Mouse (Mus musculus) hindbrain, embryonic 11.5 days (tissue): ENCODE results near the gene Wwc2. TPM values are rescaled to one million over a fixed set of nuclear protein-coding genes. Genes with fewer than 3 reads are reported as not detected.
A peak's percentile ranks its signal among the peaks of the same experiment; 100 is the strongest.

Experiments
- ATAC-seq: fragments of 200-750 bp; cut with Nextera tagmentation; 2 replicates; pipeline ENCODE4 v1.8.0; 2017; ENCODE audit warnings: mild to moderate bottlenecking, moderate TSS enrichment, moderate library complexity; ENCODE audit not compliant: low FRiP score
- DNase-seq: peaks from one replicate; pipeline ENCODE4 v3.0.0-alpha.2; 2015; ENCODE audit warnings: low spot score
- H3K27ac ChIP-seq: fragments of 300-500 bp; sonication (generic); 2 replicates; pipeline ENCODE4 v1.5.1; 2014; ENCODE audit warnings: mild to moderate bottlenecking, low read depth, low read length
- H3K27me3 ChIP-seq: fragments of 300-500 bp; sonication (generic); 2 replicates; pipeline ENCODE4 v1.6.1; 2014; ENCODE audit warnings: mild to moderate bottlenecking, low read length, moderate library complexity, mixed read lengths; ENCODE audit not compliant: control insufficient read depth, insufficient read depth
- H3K36me3 ChIP-seq: fragments of 300-500 bp; sonication (generic); 2 replicates; pipeline ENCODE4 v1.6.1; 2014; ENCODE audit warnings: mild to moderate bottlenecking, low read length, moderate library complexity, mixed read lengths; ENCODE audit not compliant: control insufficient read depth, insufficient read depth
- H3K4me1 ChIP-seq: fragments of 300-500 bp; sonication (generic); replicated peaks from 2 replicates; pipeline ENCODE4 v1.6.1; 2014; ENCODE audit warnings: low read length, mixed read lengths; ENCODE audit not compliant: control insufficient read depth, insufficient read depth
- H3K4me2 ChIP-seq: fragments of 300-500 bp; sonication (generic); replicated peaks from 2 replicates; pipeline ENCODE4 v1.6.1; 2014; ENCODE audit warnings: mild to moderate bottlenecking, low read depth, low read length
- H3K4me3 ChIP-seq: fragments of 300-500 bp; sonication (generic); 2 replicates; pipeline ENCODE4 v1.5.1; 2014; ENCODE audit warnings: low read depth, low read length
- H3K9ac ChIP-seq: fragments of 300-500 bp; sonication (generic); 2 replicates; pipeline ENCODE4 v1.6.1; 2014; ENCODE audit warnings: low read depth, low read length
- H3K9me3 ChIP-seq: fragments of 300-500 bp; sonication (generic); 2 replicates; pipeline ENCODE4 v1.6.1; 2016; ENCODE audit warnings: low read length; ENCODE audit not compliant: control insufficient read depth
- WGBS: fragments of 180-500 bp; shearing (Covaris S2); extraction: QIAGEN DNeasy Blood & Tissue Kit; methylation state at CpG from one replicate; pipeline ENCODE4 v1.1.7; 2014; 5-methylcytosine and 5-hydroxymethylcytosine counted together
- polyA plus RNA-seq: library from polyadenylated mRNA; unstranded; fragments of >200 nt; fragmentation: Nextera tagmentation; extraction: Ambion mirVana; gene quantifications from 2 replicates; pipeline ENCODE4 v1.2.1, GENCODE M21; 2014

Gene Wwc2
- polyA plus RNA-seq, 1 experiment from 2014 or later: 10.0 TPM

GRCm38 (mm10) chr8:47996712-47997111 is 6.0 kb upstream of the Wwc2 start:
- Histone ChIP-seq H3K4me1 (no peaks in the 10 kb centered on the region), H3K36me3 (no peaks in the 10 kb centered on the region), H3K27ac (no peak overlapping the region), H3K9me3 (no peaks in the 10 kb centered on the region), H3K4me3 (no peak overlapping the region), H3K27me3 (no peaks in the 10 kb centered on the region), H3K9ac (no peak overlapping the region), H3K4me2 (no peak overlapping the region)
- DNase-seq: no peak
- ATAC-seq: no peak
- WGBS: 54% methylated on average over 1 of the region's 1 CpGs

DNA sequence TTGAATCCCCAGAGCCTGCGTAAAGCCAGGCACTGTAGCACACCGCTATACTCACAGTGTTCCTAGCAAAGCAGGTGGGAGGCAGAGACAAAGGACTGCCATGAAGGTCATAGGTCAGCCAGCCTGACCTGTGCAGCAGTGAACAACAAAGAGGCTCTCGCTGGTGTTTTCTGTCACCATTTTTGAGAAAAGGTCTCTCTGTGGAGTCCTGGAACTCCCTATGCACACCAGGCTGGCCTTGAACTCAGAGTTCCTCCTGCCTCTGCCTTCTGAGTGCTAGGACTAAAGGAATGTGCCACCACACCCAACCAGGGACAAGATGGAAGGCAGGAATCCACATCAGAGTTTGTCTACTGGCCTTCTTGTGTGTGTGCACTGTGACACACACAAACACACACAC is 5.4 kb upstream of the Wwc2 start:
- no peak for ATAC-seq
- no peak overlapping the region for H3K4me3 ChIP-seq
- no peaks in the 10 kb centered on the region for H3K36me3 ChIP-seq
- H3K27me3 ChIP-seq: no peaks in the 10 kb centered on the region
- no peaks in the 10 kb centered on the region for H3K9me3 ChIP-seq
- no peak for DNase-seq
- no peak overlapping the region for H3K27ac ChIP-seq
- no peak overlapping the region for H3K4me2 ChIP-seq
- WGBS: 74% methylated on average over 3 of the region's 3 CpGs
- no peak overlapping the region for H3K9ac ChIP-seq
- no peaks in the 10 kb centered on the region; the same call in 1 of the 2 replicates for H3K4me1 ChIP-seq

GRCm38 (mm10) chr8:47995391-47995790 is 4.7 kb upstream of the Wwc2 start:
- Histone ChIP-seq H3K27ac (no peak overlapping the region), H3K9ac (no peak overlapping the region), H3K27me3 (no peaks in the 10 kb centered on the region), H3K4me3 (no peak overlapping the region), H3K4me2 (no peak overlapping the region), H3K4me1 (no peaks in the 10 kb centered on the region; the same call in 1 of the 2 replicates), H3K36me3 (no peaks in the 10 kb centered on the region), H3K9me3 (no peaks in the 10 kb centered on the region)
- ATAC-seq: no peak
- no peak for DNase-seq
- 92% methylated on average over 6 of the region's 6 CpGs for WGBS

- no peaks in the 10 kb centered on the region; the same call in 1 of the 2 replicates for H3K4me1 ChIP-seq
- ATAC-seq (no peak), DNase-seq (no peak)
- H3K27me3 ChIP-seq: no peaks in the 10 kb centered on the region
- no peak overlapping the region for H3K27ac ChIP-seq
- no peak overlapping the region for H3K4me2 ChIP-seq
- H3K36me3 ChIP-seq: no peaks in the 10 kb centered on the region
- WGBS: 77% methylated on average over 25 of the region's 25 CpGs
- H3K9ac ChIP-seq: no peak overlapping the region
- H3K9me3 ChIP-seq: no peaks in the 10 kb centered on the region
- H3K4me3 ChIP-seq: no peak overlapping the region
Measured at GRCm38 (mm10) chr8:47994618-47995274, 4.0 kb upstream of the Wwc2 start.

DNA sequence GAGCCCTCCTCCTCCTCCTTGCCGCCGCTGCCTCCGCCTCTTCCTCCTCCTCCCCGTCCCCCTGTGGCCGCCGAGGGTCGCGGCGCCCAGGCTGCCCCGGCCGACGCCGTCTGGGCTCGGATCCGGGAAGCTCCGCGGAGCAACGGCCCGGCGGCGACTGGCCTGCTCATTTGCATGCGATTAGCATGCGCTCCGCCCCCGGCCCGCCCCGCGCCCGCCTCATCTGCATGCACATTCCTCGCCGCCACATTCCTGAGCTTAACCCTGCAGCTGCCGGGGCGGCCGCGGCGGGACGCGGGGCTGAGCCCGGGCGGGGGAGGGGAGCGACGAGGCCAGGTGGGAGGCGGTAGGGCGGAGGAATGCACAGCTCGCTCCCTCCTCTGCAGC is 345 bp downstream of the Wwc2 start:
- ATAC-seq (peak; percentile 94), DNase-seq (peak; percentile 96)
- under 1% methylated on average over 28 of the region's 45 CpGs for WGBS
- Histone ChIP-seq H3K4me3 (peak overlapping the region; percentile 73), H3K4me2 (peak overlapping the region; percentile 92), H3K36me3 (no peaks in the 10 kb centered on the region), H3K9ac (peak overlapping the region; percentile 77), H3K9me3 (no peaks in the 10 kb centered on the region), H3K4me1 (no peaks in the 10 kb centered on the region; the same call in 1 of the 2 replicates), H3K27ac (peak overlapping the region; percentile 76), H3K27me3 (no peaks in the 10 kb centered on the region)

GRCm38 (mm10) chr8:47989655-47990385 is 904 bp downstream of the Wwc2 start:
- peak overlapping the region; percentile 66 for H3K9ac ChIP-seq
- no peaks in the 10 kb centered on the region for H3K36me3 ChIP-seq
- ATAC-seq (peak; percentile 77), DNase-seq (peak; percentile 60)
- peaks cover 2% of the 10 kb centered on the region; the same call in 1 of the 2 replicates for H3K4me1 ChIP-seq
- peak overlapping the region; percentile 92 for H3K4me2 ChIP-seq
- WGBS: 0% methylated on average over 35 of the region's 66 CpGs
- H3K27me3 ChIP-seq: no peaks in the 10 kb centered on the region
- H3K9me3 ChIP-seq: no peaks in the 10 kb centered on the region
- H3K27ac ChIP-seq: peak overlapping the region; percentile 76
- peak overlapping the region; percentile 73 for H3K4me3 ChIP-seq

DNA sequence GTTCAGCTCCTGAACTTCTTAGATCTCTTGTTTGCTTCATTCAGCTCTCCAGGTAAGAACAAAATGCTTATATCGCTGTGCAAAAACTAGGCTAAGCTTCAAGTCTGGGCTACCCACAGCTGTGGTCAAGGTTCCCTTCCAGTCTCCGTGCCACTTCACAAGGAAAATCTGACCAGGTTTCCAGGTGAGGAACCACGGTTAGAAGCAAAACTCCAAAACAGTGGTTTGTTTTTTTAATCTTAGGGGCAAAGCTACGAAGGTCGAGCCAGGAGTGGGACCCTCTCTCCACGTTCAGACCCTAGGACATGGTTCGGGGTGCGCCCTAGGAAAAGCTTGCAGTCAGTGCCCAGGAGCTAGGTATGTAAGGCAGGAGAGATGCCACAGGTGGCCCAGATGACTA is 1.5 kb downstream of the Wwc2 start:
- DNase-seq: peak; percentile 26

GRCm38 (mm10) chr8:47988111-47988510 is 2.6 kb downstream of the Wwc2 start:
- Histone ChIP-seq H3K27ac (no peak overlapping the region), H3K4me2 (no peak overlapping the region), H3K4me3 (no peak overlapping the region), H3K27me3 (no peaks in the 10 kb centered on the region), H3K4me1 (peaks cover 2% of the 10 kb centered on the region; the same call in 1 of the 2 replicates), H3K9me3 (no peaks in the 10 kb centered on the region), H3K36me3 (no peaks in the 10 kb centered on the region), H3K9ac (no peak overlapping the region)
- WGBS: 88% methylated on average over 15 of the region's 15 CpGs
- ATAC-seq (no peak), DNase-seq (no peak)

More for the DNA sequence above, 1.5 kb downstream of the Wwc2 start:
- Histone ChIP-seq H3K9me3 (no peaks in the 10 kb centered on the region), H3K27ac (no peak overlapping the region), H3K4me3 (peak overlapping the region; percentile 73), H3K36me3 (no peaks in the 10 kb centered on the region), H3K27me3 (no peaks in the 10 kb centered on the region), H3K9ac (peak overlapping the region; percentile 66), H3K4me1 (peaks cover 2% of the 10 kb centered on the region; the same call in 1 of the 2 replicates), H3K4me2 (peak overlapping the region; percentile 92)
- ATAC-seq: no peak
- WGBS: 18% methylated on average over 8 of the region's 8 CpGs
